Mouse (Mus musculus): ENCODE measurements around the gene Tbcel. TPM values are rescaled to one million over a fixed set of nuclear protein-coding genes. Genes with fewer than 3 reads are reported as not detected.

Gene Tbcel
- polyA plus RNA-seq, 1 experiment, result 18.6 TPM

DNA sequence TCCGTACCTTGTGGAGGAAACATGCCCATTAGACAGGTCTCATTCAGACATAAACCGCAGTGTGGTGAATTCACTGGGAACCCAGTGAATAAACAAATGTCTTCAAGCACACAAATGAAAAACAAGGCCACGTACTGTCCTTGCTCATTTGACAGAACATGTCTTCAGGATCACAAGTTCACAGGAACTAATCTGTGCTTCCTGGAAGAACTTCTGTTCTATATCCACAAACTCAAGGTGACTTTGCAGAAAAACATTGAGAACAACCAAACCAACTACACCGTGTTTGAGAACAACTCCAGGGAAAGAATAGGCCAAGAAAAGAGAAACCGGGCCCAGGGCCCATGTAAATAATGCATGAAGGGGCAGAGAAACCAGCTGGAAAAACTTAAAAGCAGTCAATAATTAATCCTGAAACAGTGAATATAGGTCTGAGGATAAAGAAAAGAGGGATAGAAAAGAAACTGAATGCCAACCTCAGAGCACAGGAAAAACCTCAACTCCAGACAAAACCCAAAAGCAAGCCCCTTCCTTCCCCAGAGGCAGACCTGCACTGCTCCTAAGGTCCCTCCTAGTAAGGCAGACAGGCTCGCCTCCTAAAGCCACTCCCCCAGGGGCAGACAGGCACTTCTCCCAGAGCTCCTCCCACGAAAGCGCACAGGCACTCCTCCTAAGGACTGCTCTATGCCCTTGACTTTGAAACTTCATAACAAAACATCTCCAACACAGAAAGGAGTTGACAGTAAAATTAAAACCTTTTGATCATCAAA, 44.2 kb downstream of the Tbcel start:
- no peak for TF ChIP-seq POLR2A (IDR thresholded peaks at IDR 0.05; ENCODE audit: borderline replicate concordance, extremely low read depth, insufficient read depth, insufficient read length, poor library complexity, severe bottlenecking)
- TF ChIP-seq CTCF (IDR thresholded peaks at IDR 0.05; ENCODE audit: borderline replicate concordance, extremely low read depth, insufficient read depth, insufficient read length), result no peak
- peak; percentile 49 for DNase-seq (ENCODE audit: low read depth)

DNA sequence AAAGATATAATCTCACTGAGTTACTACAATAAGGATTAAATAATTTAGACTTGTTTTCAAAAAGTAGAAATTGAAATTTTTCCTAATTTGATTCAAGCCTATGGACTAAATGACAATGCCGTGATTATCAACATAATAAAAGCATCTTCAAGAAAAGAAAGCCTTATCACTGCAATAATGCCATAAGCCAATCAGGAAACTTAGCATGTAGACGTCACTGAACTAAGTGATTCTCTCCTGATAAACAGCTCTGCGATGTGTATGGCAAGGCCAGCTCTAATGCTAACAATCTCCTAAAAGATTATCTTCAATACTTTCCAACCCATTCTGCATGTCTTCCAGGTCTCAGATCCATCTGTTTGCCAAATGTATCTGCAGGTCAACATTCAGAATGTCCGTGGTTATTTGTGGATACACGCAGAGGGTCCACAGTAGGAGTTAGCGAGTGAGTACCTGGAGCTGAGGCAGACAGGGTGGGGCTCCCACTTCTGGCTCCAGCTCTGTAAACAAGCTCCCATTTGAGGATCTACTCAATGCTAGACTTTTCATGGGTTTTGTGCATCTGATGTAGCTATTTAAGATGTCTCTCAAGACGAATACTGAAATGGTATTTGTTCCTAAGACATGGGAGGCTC, 44.9 kb downstream of the Tbcel start:
- TF ChIP-seq CTCF (IDR thresholded peaks at IDR 0.05; ENCODE audit: borderline replicate concordance, extremely low read depth, insufficient read depth, insufficient read length), result no peak
- TF ChIP-seq POLR2A (IDR thresholded peaks at IDR 0.05; ENCODE audit: borderline replicate concordance, extremely low read depth, insufficient read depth, insufficient read length, poor library complexity, severe bottlenecking), result no peak
- DNase-seq (ENCODE audit: low read depth), result no peak

GRCm38 (mm10) chr9:42461390-42462108, 46.1 kb downstream of the Tbcel start:
- TF ChIP-seq POLR2A (IDR thresholded peaks at IDR 0.05; ENCODE audit: borderline replicate concordance, extremely low read depth, insufficient read depth, insufficient read length, poor library complexity, severe bottlenecking), result no peak
- no peak for TF ChIP-seq CTCF (IDR thresholded peaks at IDR 0.05; ENCODE audit: borderline replicate concordance, extremely low read depth, insufficient read depth, insufficient read length)
- DNase-seq (ENCODE audit: low read depth), result no peak

DNA sequence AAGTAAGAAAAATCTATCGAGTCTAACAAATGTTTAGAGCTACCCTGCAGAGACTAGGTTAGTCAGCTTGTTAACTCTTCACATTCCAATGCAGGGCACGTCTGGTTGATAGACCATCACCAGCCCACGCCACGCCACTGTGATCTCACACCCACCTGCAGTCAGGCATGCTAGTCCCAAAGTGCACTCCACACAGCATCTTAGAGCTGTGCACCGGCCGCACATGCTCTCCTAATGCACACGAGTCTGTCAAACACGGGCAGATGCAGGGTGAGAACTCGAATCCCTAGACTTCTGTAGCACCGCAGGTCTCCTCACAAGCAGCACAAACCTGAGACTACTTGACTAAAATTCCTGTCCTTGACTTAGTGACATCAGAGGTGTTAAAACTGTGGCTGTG, 47.3 kb downstream of the Tbcel start:
- TF ChIP-seq POLR2A (IDR thresholded peaks at IDR 0.05; ENCODE audit: borderline replicate concordance, extremely low read depth, insufficient read depth, insufficient read length, poor library complexity, severe bottlenecking), result no peak
- TF ChIP-seq CTCF (IDR thresholded peaks at IDR 0.05; ENCODE audit: borderline replicate concordance, extremely low read depth, insufficient read depth, insufficient read length), result no peak
- no peak for DNase-seq (ENCODE audit: low read depth)

DNA sequence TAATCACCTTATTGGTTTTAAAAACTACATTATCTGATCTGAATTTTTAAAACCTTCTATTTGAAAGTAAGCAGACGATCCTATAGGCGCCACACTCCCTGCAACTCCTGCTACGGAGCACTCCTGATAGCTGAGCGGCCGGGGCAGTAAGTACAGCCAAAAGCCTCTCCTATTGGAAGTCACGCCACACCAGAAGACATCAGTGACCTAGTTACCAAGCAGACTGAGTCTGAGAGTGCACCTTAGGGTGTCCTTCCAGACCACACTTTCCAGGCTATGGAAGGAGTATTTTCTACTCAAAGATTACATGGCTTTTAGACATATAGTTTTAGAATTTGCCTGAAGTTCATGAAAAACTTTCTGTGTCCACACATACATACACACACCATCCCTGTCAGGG, 47.9 kb downstream of the Tbcel start:
- TF ChIP-seq POLR2A (IDR thresholded peaks at IDR 0.05; ENCODE audit: borderline replicate concordance, extremely low read depth, insufficient read depth, insufficient read length, poor library complexity, severe bottlenecking) (no peak), CTCF (IDR thresholded peaks at IDR 0.05; ENCODE audit: borderline replicate concordance, extremely low read depth, insufficient read depth, insufficient read length) (no peak)
- DNase-seq (ENCODE audit: low read depth), result no peak

- no peak for TF ChIP-seq CTCF (IDR thresholded peaks at IDR 0.05; ENCODE audit: borderline replicate concordance, extremely low read depth, insufficient read depth, insufficient read length)
- no peak for DNase-seq (ENCODE audit: low read depth)
Observed at GRCm38 (mm10) chr9:42458741-42459515, 48.7 kb downstream of the Tbcel start.

DNA sequence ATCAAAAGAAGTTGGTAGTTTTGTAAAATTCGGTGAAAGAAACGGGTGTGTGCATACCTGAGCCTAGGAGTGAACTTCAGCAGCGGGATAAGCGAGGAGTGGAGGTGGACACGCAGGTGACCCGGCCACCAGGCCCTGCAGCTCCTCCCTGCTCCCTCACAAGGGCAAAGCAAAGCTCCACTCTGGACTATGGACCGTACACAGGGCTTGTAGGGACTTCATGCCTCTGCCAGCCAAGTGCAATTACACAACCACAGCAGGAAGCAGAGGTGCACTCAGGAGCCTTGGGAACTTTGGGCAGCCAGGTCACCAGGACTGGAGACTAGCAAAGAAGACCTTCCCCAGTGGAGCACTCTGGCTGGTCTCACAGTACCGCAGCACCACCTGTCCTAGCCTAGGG, 50.1 kb downstream of the Tbcel start:
- TF ChIP-seq POLR2A (IDR thresholded peaks at IDR 0.05; ENCODE audit: borderline replicate concordance, extremely low read depth, insufficient read depth, insufficient read length, poor library complexity, severe bottlenecking) (no peak), CTCF (IDR thresholded peaks at IDR 0.05; ENCODE audit: borderline replicate concordance, extremely low read depth, insufficient read depth, insufficient read length) (no peak)
- DNase-seq (ENCODE audit: low read depth), result no peak

DNA sequence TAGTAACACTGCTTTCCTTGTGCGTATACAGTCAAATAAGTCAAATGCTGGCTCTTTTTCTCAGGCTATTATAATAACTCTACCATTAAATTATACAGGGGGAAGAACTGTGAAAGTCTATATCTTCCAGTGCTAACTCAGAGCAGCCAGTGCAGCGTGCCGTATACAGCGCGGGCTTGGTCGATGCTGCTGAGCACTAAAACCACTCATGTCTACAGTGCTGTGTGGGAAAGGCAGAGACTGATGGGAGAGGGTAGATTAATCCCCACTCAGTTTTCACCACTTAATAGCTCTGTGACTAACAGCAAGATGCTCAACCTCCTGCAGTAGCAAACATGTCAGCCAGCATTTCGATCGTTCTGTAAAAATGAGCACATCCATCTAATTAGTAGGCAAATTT, 53.2 kb downstream of the Tbcel start:
- no peak for DNase-seq (ENCODE audit: low read depth)
- no peak for TF ChIP-seq POLR2A (IDR thresholded peaks at IDR 0.05; ENCODE audit: borderline replicate concordance, extremely low read depth, insufficient read depth, insufficient read length, poor library complexity, severe bottlenecking)
- TF ChIP-seq CTCF (IDR thresholded peaks at IDR 0.05; ENCODE audit: borderline replicate concordance, extremely low read depth, insufficient read depth, insufficient read length), result no peak

DNA sequence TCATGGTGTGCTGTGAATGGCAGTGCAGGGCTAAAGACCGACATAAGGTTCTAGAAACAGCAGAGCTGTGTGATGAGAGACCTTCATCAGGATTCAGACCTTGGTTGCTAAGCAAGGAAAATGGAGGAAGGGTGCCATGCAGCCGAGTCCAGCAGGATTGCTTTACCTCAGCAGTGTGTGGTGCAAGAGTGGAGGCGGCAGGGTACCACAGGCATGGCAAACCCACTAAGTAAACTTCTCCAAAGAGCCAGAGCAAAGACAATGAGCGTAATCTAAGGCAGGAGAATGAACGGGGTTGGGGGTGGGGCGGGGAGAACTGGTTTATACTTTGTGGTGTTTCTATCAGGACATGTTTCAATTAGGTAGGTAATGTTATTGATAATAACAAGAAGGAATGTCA, 58.6 kb downstream of the Tbcel start:
- no peak for DNase-seq (ENCODE audit: low read depth)
- TF ChIP-seq CTCF (IDR thresholded peaks at IDR 0.05; ENCODE audit: borderline replicate concordance, extremely low read depth, insufficient read depth, insufficient read length), result no peak
- no peak for TF ChIP-seq POLR2A (IDR thresholded peaks at IDR 0.05; ENCODE audit: borderline replicate concordance, extremely low read depth, insufficient read depth, insufficient read length, poor library complexity, severe bottlenecking)

- no peak for DNase-seq (ENCODE audit: low read depth)
- TF ChIP-seq CTCF (IDR thresholded peaks at IDR 0.05; ENCODE audit: borderline replicate concordance, extremely low read depth, insufficient read depth, insufficient read length), result no peak
- TF ChIP-seq POLR2A (IDR thresholded peaks at IDR 0.05; ENCODE audit: borderline replicate concordance, extremely low read depth, insufficient read depth, insufficient read length, poor library complexity, severe bottlenecking), result no peak
Observed at GRCm38 (mm10) chr9:42442100-42442499, 65.5 kb downstream of the Tbcel start.

DNA sequence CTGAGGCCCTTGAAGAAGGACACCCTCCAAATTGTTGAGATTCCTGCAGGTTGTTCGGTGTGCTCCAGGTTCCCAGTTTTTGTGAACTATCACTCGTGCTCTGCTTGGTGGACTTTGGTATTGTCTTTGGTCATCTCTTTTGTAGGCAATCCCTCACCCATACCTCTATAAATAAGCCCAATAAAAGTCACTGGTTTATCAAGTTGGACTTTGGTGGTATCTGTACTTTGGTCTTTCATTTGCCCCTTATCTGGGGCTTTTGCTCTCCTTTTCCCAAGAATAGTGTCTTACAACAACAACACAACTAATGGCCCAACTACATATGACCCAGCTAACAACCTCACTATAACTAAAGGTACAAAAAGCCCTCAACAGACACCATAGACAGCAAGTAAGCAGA, 66.4 kb downstream of the Tbcel start:
- no peak for TF ChIP-seq POLR2A (IDR thresholded peaks at IDR 0.05; ENCODE audit: borderline replicate concordance, extremely low read depth, insufficient read depth, insufficient read length, poor library complexity, severe bottlenecking)
- DNase-seq (ENCODE audit: low read depth), result no peak

Data from brain, embryonic 14.5 days (tissue).